Mouse (Mus musculus): Measurements from ENCODE around the gene Scamp2. TPM values are rescaled to one million over a fixed set of nuclear protein-coding genes. Genes with fewer than 3 reads are reported as not detected.

The Scamp2 gene
- total and polyA plus RNA-seq, 2 experiments from 2014 or later = 41.2 to 47.4 TPM

DNA sequence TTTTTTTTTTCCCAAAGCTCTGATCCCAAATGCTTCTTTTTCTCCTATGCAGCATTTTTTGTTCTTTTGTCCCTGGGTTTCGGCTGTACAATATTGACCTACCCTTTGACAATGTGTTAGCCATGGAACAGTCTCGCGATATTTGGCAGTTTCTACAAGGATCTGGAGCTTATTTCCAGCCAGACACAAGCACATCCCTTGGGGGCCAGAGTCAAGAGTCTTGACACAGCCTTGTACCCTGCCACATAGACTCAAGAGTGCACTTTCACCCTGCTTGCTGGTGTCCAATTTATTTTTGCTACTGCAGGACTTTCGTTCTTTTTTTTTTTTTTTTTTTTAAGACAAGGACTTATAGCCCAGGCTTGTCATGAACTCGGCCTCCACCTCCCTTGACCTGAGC is 24.4 kb upstream of the Scamp2 start:
- Histone ChIP-seq H3K36me3 (ENCODE audit: insufficient read depth, low read length) (peaks cover 28% of the 10 kb centered on the region), H3K4me1 (ENCODE audit: insufficient read depth, low read length) (peaks cover 6% of the 10 kb centered on the region; the same call in 1 of the 2 replicates), H3K9me3 (ENCODE audit: low read length) (no peaks in the 10 kb centered on the region), H3K4me2 (ENCODE audit: low read depth, low read length, poor library complexity, severe bottlenecking) (peak overlapping the region; percentile 76), H3K27ac (ENCODE audit: low read depth, low read length) (peak overlapping the region; percentile 86), H3K27me3 (ENCODE audit: insufficient read depth, low read length) (no peaks in the 10 kb centered on the region), H3K9ac (replicated peaks; ENCODE audit: low read length, poor library complexity, severe bottlenecking) (no peak overlapping the region), H3K4me3 (ENCODE audit: low read depth, low read length) (peak overlapping the region; percentile 72; the same call in 1 of the 2 replicates)
- no peak for ATAC-seq (ENCODE audit: low FRiP score)
- no peak for DNase-seq (ENCODE audit: low spot score)
- TF ChIP-seq CTCF (IDR thresholded peaks at IDR 0.05) = no peak
- 87% methylated on average over 5 of the region's 5 CpGs for WGBS

DNA sequence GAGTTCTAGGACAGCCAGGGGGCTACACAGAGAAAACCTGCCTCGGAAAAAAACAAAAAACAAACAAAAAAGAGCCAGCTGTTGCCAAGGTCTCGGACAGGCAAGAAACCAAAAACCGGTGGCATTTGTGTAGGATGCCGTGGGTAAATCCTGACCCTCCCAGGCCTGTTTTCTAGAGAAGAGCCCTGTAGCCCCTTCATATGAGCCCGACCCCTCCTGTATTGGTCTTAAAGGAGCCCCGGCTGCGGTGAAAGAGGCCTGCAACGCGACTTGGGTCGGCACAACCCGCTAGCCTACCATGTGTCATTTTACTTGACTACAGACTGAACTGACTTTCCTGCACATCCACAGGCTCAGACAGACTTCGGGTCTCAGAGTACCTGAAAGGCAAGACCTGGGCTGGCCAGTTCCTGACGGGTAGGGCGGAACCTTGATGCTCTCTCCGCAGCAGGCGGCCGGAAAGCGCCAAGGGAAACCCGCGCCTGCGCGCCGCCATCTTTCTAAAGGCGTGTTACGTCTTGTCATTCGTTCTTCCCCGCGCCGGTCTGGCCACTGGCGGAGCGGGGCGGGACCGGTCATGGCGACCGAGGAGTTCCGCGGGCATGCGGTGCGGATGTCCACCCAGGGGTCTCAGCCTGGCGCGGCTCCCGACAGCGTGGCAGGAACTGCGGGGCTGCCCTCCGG is 23.6 kb upstream of the Scamp2 start, which contains the start of gene Fam219b:
Fam219b (plus strand) TSS at position 485 of the 684 bp plus-strand sequence.
- Histone ChIP-seq H3K4me3 (ENCODE audit: low read depth, low read length) (peak within 1 kb of the TSS; percentile 72), H3K4me2 (ENCODE audit: low read depth, low read length, poor library complexity, severe bottlenecking) (peak within 1 kb of the TSS; percentile 76), H3K36me3 (ENCODE audit: insufficient read depth, low read length) (peaks cover 30% of the 10 kb centered on the region), H3K27me3 (ENCODE audit: insufficient read depth, low read length) (no peaks in the 10 kb centered on the region), H3K4me1 (ENCODE audit: insufficient read depth, low read length) (peaks cover 6% of the 10 kb centered on the region; the same call in 1 of the 2 replicates), H3K9ac (replicated peaks; ENCODE audit: low read length, poor library complexity, severe bottlenecking) (peak within 1 kb of the TSS; percentile 83), H3K27ac (ENCODE audit: low read depth, low read length) (peak within 1 kb of the TSS; percentile 86), H3K9me3 (ENCODE audit: low read length) (no peaks in the 10 kb centered on the region)
- WGBS = 2% methylated on average over 45 of the region's 45 CpGs
- DNase-seq (ENCODE audit: low spot score) = peak; percentile 95
- peak; percentile 88 for ATAC-seq (ENCODE audit: low FRiP score)
- no peak for TF ChIP-seq CTCF (IDR thresholded peaks at IDR 0.05)

DNA sequence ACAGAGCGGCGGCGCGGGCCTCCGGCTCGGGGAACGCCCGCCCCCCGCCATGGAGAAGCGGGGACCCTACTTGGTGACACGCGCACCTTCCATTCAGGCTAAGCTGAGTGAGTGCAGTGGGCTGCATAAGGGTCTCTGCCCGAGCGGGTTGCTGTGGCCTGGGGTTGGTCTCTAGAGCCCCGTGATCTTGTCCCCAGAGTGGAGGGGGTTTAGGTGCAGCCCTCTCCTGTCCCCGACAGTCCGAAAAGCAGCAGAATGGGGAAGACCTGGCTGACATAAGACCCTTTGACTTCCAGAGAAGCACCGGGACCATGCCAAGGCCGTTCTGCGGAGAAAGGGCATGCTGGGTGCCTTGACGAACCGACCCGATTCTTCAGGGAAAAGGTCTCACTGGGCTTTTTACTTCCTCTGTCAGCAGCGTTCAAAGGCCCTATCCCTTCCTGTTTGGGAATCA is 23.0 kb upstream of the Scamp2 start:
- Histone ChIP-seq H3K4me1 (ENCODE audit: insufficient read depth, low read length) (peaks cover 6% of the 10 kb centered on the region; the same call in 1 of the 2 replicates), H3K27me3 (ENCODE audit: insufficient read depth, low read length) (no peaks in the 10 kb centered on the region), H3K4me2 (ENCODE audit: low read depth, low read length, poor library complexity, severe bottlenecking) (peak overlapping the region; percentile 76), H3K36me3 (ENCODE audit: insufficient read depth, low read length) (peaks cover 30% of the 10 kb centered on the region; the same call in 1 of the 2 replicates), H3K27ac (ENCODE audit: low read depth, low read length) (peak overlapping the region; percentile 86), H3K9me3 (ENCODE audit: low read length) (no peaks in the 10 kb centered on the region), H3K9ac (replicated peaks; ENCODE audit: low read length, poor library complexity, severe bottlenecking) (peak overlapping the region; percentile 83), H3K4me3 (ENCODE audit: low read depth, low read length) (peak overlapping the region; percentile 72)
- 0% methylated on average over 24 of the region's 24 CpGs for WGBS
- ATAC-seq (ENCODE audit: low FRiP score) = peak; percentile 74
- no peak for TF ChIP-seq CTCF (IDR thresholded peaks at IDR 0.05)
- no peak for DNase-seq (ENCODE audit: low spot score)

DNA sequence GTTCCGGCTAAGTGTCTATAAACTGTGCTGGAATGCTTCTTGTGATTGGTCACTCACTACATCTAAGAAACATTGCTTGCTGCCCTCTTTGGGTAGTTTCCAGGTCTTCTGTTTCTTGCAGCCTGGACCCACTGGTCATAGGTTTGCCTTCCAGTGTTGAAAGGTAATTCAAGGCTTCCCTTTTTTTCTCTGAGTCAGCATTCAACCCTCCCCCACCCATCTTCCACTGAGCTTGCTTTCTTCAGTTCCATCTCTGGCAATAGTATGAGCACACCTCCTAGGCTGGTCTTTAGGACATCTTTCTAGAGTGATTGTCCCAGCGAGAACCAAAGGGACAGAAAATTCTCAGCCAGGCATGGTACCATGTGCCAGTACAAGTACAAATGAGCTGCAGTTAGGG is 21.2 kb upstream of the Scamp2 start:
- Histone ChIP-seq H3K36me3 (ENCODE audit: insufficient read depth, low read length) (peaks cover 36% of the 10 kb centered on the region), H3K9me3 (ENCODE audit: low read length) (no peaks in the 10 kb centered on the region), H3K4me1 (ENCODE audit: insufficient read depth, low read length) (peaks cover 6% of the 10 kb centered on the region; the same call in 1 of the 2 replicates), H3K9ac (replicated peaks; ENCODE audit: low read length, poor library complexity, severe bottlenecking) (no peak overlapping the region), H3K4me2 (ENCODE audit: low read depth, low read length, poor library complexity, severe bottlenecking) (no peak overlapping the region), H3K27ac (ENCODE audit: low read depth, low read length) (no peak overlapping the region), H3K4me3 (ENCODE audit: low read depth, low read length) (no peak overlapping the region), H3K27me3 (ENCODE audit: insufficient read depth, low read length) (no peaks in the 10 kb centered on the region)
- DNase-seq (ENCODE audit: low spot score) (no peak), ATAC-seq (ENCODE audit: low FRiP score) (no peak)
- TF ChIP-seq CTCF (IDR thresholded peaks at IDR 0.05) = no peak
- WGBS = 90% methylated on average over 2 of the region's 2 CpGs

DNA sequence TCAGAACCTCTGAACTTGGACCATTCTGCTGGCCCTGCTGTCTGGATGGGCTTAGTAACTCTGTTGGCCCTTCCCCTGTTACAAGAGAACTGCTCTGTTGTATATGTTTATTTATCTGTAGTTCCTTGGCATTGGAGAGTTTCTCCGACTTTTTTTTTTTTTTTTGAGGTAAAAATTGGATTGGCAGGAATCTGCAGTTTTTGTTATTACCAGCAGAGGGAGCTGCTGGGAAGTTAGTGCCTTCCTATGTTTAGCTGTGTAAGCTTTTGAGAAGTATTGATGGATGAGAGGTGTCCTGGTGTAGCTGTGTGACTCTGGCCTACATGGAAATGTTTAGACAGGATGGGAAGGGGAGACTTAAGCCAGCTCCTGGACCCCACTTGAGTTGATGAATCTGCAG is 19.4 kb upstream of the Scamp2 start:
- Histone ChIP-seq H3K9me3 (ENCODE audit: low read length) (no peaks in the 10 kb centered on the region), H3K4me2 (ENCODE audit: low read depth, low read length, poor library complexity, severe bottlenecking) (no peak overlapping the region), H3K36me3 (ENCODE audit: insufficient read depth, low read length) (peaks cover 42% of the 10 kb centered on the region), H3K4me3 (ENCODE audit: low read depth, low read length) (no peak overlapping the region), H3K4me1 (ENCODE audit: insufficient read depth, low read length) (peaks cover 6% of the 10 kb centered on the region; the same call in 1 of the 2 replicates), H3K27ac (ENCODE audit: low read depth, low read length) (no peak overlapping the region), H3K9ac (replicated peaks; ENCODE audit: low read length, poor library complexity, severe bottlenecking) (no peak overlapping the region), H3K27me3 (ENCODE audit: insufficient read depth, low read length) (no peaks in the 10 kb centered on the region)
- DNase-seq (ENCODE audit: low spot score) (peak; percentile 82), ATAC-seq (ENCODE audit: low FRiP score) (no peak)
- WGBS = 8% methylated on average over 1 of the region's 1 CpGs
- TF ChIP-seq CTCF (IDR thresholded peaks at IDR 0.05) = peak; percentile 90

DNA sequence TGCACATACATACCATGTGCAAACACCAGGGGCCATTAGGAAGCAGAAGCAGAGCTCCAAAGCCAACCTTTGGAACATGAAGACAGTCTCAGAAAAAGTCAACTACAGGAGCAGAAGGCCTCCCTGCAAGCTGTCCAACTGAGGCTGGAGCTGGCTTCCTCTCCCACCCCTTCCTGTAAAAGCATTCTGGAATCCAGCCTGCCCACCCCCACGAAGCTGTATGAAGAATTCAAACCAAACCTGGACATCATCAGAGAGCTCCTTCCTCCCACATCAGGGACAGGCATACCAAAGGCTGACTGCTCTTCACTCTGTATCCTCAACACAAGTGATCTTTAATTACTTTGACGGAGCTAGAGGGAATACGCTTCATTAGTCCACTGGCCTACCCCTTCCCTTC is 16.8 kb upstream of the Scamp2 start:
- ATAC-seq (ENCODE audit: low FRiP score) (no peak), DNase-seq (ENCODE audit: low spot score) (no peak)
- H3K4me3 ChIP-seq (ENCODE audit: low read depth, low read length) = no peak overlapping the region
- no peak overlapping the region for H3K27ac ChIP-seq (ENCODE audit: low read depth, low read length)
- no peak for TF ChIP-seq CTCF (IDR thresholded peaks at IDR 0.05)
- no peak overlapping the region for H3K9ac ChIP-seq (replicated peaks; ENCODE audit: low read length, poor library complexity, severe bottlenecking)
- H3K9me3 ChIP-seq (ENCODE audit: low read length) = no peaks in the 10 kb centered on the region
- peaks cover under 1% of the 10 kb centered on the region; the same call in 1 of the 2 replicates for H3K4me1 ChIP-seq (ENCODE audit: insufficient read depth, low read length)
- no peaks in the 10 kb centered on the region for H3K27me3 ChIP-seq (ENCODE audit: insufficient read depth, low read length)
- H3K36me3 ChIP-seq (ENCODE audit: insufficient read depth, low read length) = peaks cover 55% of the 10 kb centered on the region
- 86% methylated on average over 3 of the region's 3 CpGs for WGBS
- H3K4me2 ChIP-seq (ENCODE audit: low read depth, low read length, poor library complexity, severe bottlenecking) = no peak overlapping the region

Data from midbrain, postnatal 0 days (tissue).